12 mouse cellular contexts compared by ENCODE assay signal in genomic region chr16:4289507-4289906, GRCm38 (mm10).
DNase-seq lines count a peak whose midpoint lies in the region; ATAC-seq and TF ChIP-seq lines count a peak whose summit lies in the region.
"Had no signal": no experiment of that assay in that cellular context is flagged by ENCODE, and none has a peak within 500 bp of the region (broad histone marks: within the 10 kb centered on the region; RNA-seq: fewer than 3 reads in every experiment).

No protein-coding gene starts in this region.

- TF ChIP-seq CTCF in gastrocnemius, adult 2 months (IDR thresholded peaks at IDR 0.05) = peak; percentile 78
- TF ChIP-seq CTCF in lung, embryonic 14.5 days (IDR thresholded peaks at IDR 0.05; ENCODE audit: low read depth) = peak; percentile 60
- no peak for TF ChIP-seq CTCF in lung, adult 2 months (IDR thresholded peaks at IDR 0.05; ENCODE audit: insufficient read depth, low read length)

- no peak for DNase-seq in gastrocnemius, adult 2 months
- DNase-seq in gastrocnemius, postnatal 25 days = no peak
- peak; percentile 63 for DNase-seq in lung, embryonic 14.5 days
- no peak for DNase-seq in lung, adult 2 months
- peak; percentile 66 for DNase-seq in adipocyte (ENCODE audit: low spot score)
- peak; percentile 46 for DNase-seq in skeletal muscle tissue, adult 2 months (ENCODE audit: low read depth, low spot score)
- no peak for DNase-seq in left cerebral cortex, postnatal 14 days (ENCODE audit: low spot score in 2 of 2)
- no peak for DNase-seq in hindbrain, embryonic 11.5 days (ENCODE audit: low spot score)
- DNase-seq: gastrocnemius, postnatal 14 days; thymus, postnatal 25 days had no signal

- TF ChIP-seq POLR2A in lung, adult 2 months (IDR thresholded peaks at IDR 0.05; ENCODE audit: borderline replicate concordance, extremely low read depth, low read depth, low read length) = no peak

- no peak overlapping the region for H3K4me2 ChIP-seq in lung, embryonic 14.5 days
- H3K4me2 ChIP-seq in hindbrain, embryonic 11.5 days (replicated peaks; ENCODE audit: low read depth, low read length) = no peak overlapping the region
- H3K4me2 ChIP-seq: embryonic facial prominence, embryonic 12.5 days had no signal

- no peak for ATAC-seq in lung, embryonic 14.5 days (ENCODE audit: insufficient read depth)
- no peak for ATAC-seq in hindbrain, embryonic 11.5 days (ENCODE audit: low FRiP score)
- ATAC-seq: midbrain, embryonic 16.5 days had no signal

- H3K36me3 ChIP-seq in lung, embryonic 14.5 days (ENCODE audit: insufficient read depth) = no peaks in the 10 kb centered on the region
- H3K36me3 ChIP-seq in hindbrain, embryonic 11.5 days (ENCODE audit: control insufficient read depth, insufficient read depth, low read length) = no peaks in the 10 kb centered on the region

- no peak overlapping the region for H3K4me3 ChIP-seq in gastrocnemius, adult 2 months
- H3K4me3 ChIP-seq in lung, embryonic 14.5 days (ENCODE audit: low read depth, low read length) = no peak overlapping the region
- H3K4me3 ChIP-seq in lung, adult 2 months (replicated peaks; ENCODE audit: extremely low read depth, low read depth, low read length) = no peak overlapping the region
- no peak overlapping the region for H3K4me3 ChIP-seq in hindbrain, embryonic 11.5 days (ENCODE audit: low read depth, low read length)
- H3K4me3 ChIP-seq: embryonic facial prominence, embryonic 12.5 days had no signal

- no peaks in the 10 kb centered on the region for H3K27me3 ChIP-seq in lung, embryonic 14.5 days (ENCODE audit: insufficient read depth, low read length)
- no peaks in the 10 kb centered on the region for H3K27me3 ChIP-seq in hindbrain, embryonic 11.5 days (ENCODE audit: control insufficient read depth, insufficient read depth, low read length)
- H3K27me3 ChIP-seq: embryonic facial prominence, embryonic 12.5 days had no signal

- H3K9me3 ChIP-seq in lung, embryonic 14.5 days (ENCODE audit: low read depth, low read length) = no peaks in the 10 kb centered on the region
- H3K9me3 ChIP-seq in hindbrain, embryonic 11.5 days (ENCODE audit: control insufficient read depth, low read length) = no peaks in the 10 kb centered on the region
- H3K9me3 ChIP-seq: embryonic facial prominence, embryonic 12.5 days had no signal

- H3K27ac ChIP-seq in gastrocnemius, adult 2 months = no peak overlapping the region
- H3K27ac ChIP-seq in lung, embryonic 14.5 days (ENCODE audit: low read depth) = no peak overlapping the region
- no peak overlapping the region for H3K27ac ChIP-seq in hindbrain, embryonic 11.5 days (ENCODE audit: low read depth, low read length)
- H3K27ac ChIP-seq: embryonic facial prominence, embryonic 12.5 days had no signal

- intact Hi-C loops in gastrocnemius, adult 2 months (cut with DNase I) = loop anchor here (2.0 kb wide), 1 partner anchor 221 kb away; no protein-coding TSS in a partner anchor
- intact Hi-C loops in left cerebral cortex, postnatal 14 days (cut with DNase I) = loop anchor here (5.0 kb wide), 1 partner anchor 222 kb away; no protein-coding TSS in a partner anchor

- no peaks in the 10 kb centered on the region for H3K4me1 ChIP-seq in lung, embryonic 14.5 days (ENCODE audit: insufficient read depth)
- no peaks in the 10 kb centered on the region for H3K4me1 ChIP-seq in lung, adult 2 months (ENCODE audit: control insufficient read depth, insufficient read depth, low read length)
- no peaks in the 10 kb centered on the region for H3K4me1 ChIP-seq in hindbrain, embryonic 11.5 days (replicated peaks; ENCODE audit: control insufficient read depth, insufficient read depth, low read length)
- H3K4me1 ChIP-seq: embryonic facial prominence, embryonic 12.5 days had no signal

- H3K9ac ChIP-seq in lung, embryonic 14.5 days = no peak overlapping the region
- H3K9ac ChIP-seq in hindbrain, embryonic 11.5 days (ENCODE audit: low read depth, low read length) = no peak overlapping the region
- H3K9ac ChIP-seq: embryonic facial prominence, embryonic 12.5 days had no signal

Comparison
In these comparisons a context has a peak if more than half of its experiments do, and no peak if none do; other contexts are left out.
1. DNase-seq: peak in lung, embryonic 14.5 days (single experiment), adipocyte (single experiment) and skeletal muscle tissue, adult 2 months (single experiment); none in gastrocnemius, adult 2 months (single experiment), gastrocnemius, postnatal 25 days (single experiment), lung, adult 2 months (single experiment), left cerebral cortex, postnatal 14 days (0 of 2) and hindbrain, embryonic 11.5 days (single experiment).